Mouse (Mus musculus) liver, adult 2 months (tissue): ENCODE results near the gene Siglec1. TPM values are rescaled to one million over a fixed set of nuclear protein-coding genes. Genes with fewer than 3 reads are reported as not detected.

Experiments
- DNase-seq: peaks from one replicate; pipeline ENCODE4 v3.0.0-alpha.2; 2011; ENCODE audit warnings: low read depth, low spot score; ENCODE audit errors: extremely low read depth
- H3K27ac ChIP-seq: fragments of 200-500 bp; replicated peaks from 2 replicates; pipeline ENCODE4 v1.5.1; 2012; ENCODE audit warnings: low read depth, mild to moderate bottlenecking, control low read depth, inconsistent platforms, low read length; ENCODE audit not compliant: insufficient read depth
- H3K27me3 ChIP-seq: fragments of 200-500 bp; 2 replicates; pipeline ENCODE4 v1.6.1; 2012; ENCODE audit warnings: mild to moderate bottlenecking, moderate library complexity, low read length, inconsistent platforms; ENCODE audit not compliant: control insufficient read depth, insufficient read depth
- H3K36me3 ChIP-seq: fragments of 200-500 bp; 2 replicates; pipeline ENCODE4 v1.6.1; 2012; ENCODE audit warnings: low read length, inconsistent platforms; ENCODE audit not compliant: control insufficient read depth, insufficient read depth
- H3K4me1 ChIP-seq: fragments of 200-500 bp; 2 replicates; pipeline ENCODE4 v1.6.1; 2011; ENCODE audit warnings: low read length; ENCODE audit not compliant: control insufficient read depth, insufficient read depth
- H3K4me3 ChIP-seq: fragments of 200-500 bp; 2 replicates; pipeline ENCODE4 v1.5.1; 2011; ENCODE audit warnings: low read depth, mild to moderate bottlenecking, control low read depth, low read length, moderate library complexity; ENCODE audit not compliant: insufficient read depth
- H3K79me2 ChIP-seq: fragments of 200-500 bp; 2 replicates; pipeline ENCODE4 v1.6.1; 2012; ENCODE audit warnings: inconsistent platforms, mild to moderate bottlenecking, low read length, moderate library complexity; ENCODE audit not compliant: control insufficient read depth, insufficient read depth
- H3K9ac ChIP-seq: fragments of 200-500 bp; 2 replicates; pipeline ENCODE4 v1.6.1; 2012; ENCODE audit warnings: low read depth, mild to moderate bottlenecking, control low read depth, inconsistent platforms, low read length
- CTCF ChIP-seq: fragments of 200-500 bp; IDR thresholded peaks from 2 replicates; pipeline ENCODE4 v1.5.1; 2011; ENCODE audit warnings: low read depth, low read length, control low read depth
- POLR2A ChIP-seq: fragments of 200-500 bp; IDR thresholded peaks from 2 replicates; pipeline ENCODE4 v1.6.1; 2011; ENCODE audit warnings: low read length, control low read depth; ENCODE audit not compliant: insufficient read depth; ENCODE audit errors: extremely low read depth
- WGBS: fragments of 180-500 bp; shearing (Covaris S2); methylation state at CpG from one replicate; pipeline ENCODE4 v1.1.7; 2018; 5-methylcytosine and 5-hydroxymethylcytosine counted together
- polyA plus RNA-seq: library from polyadenylated mRNA; depleted of rRNA; stranded (reverse); fragments of >200 nt; gene quantifications from 2 replicates; pipeline ENCODE4 v1.2.3, GENCODE M21; 2012
- total RNA-seq: library from RNA; depleted of rRNA; stranded (reverse); fragments of >200 nt; gene quantifications from 2 replicates; pipeline ENCODE4 v1.2.3, GENCODE M21; 2014

Siglec1 gene
- total and polyA plus RNA-seq, 2 experiments = 4.5 to 9.9 TPM

- peak within 1 kb of the TSS; percentile 69 for H3K9ac ChIP-seq
- 0 out of 2 replicates have a peak within 1 kb of the TSS, but pooled peaks have one; percentile 32 for H3K27ac ChIP-seq
- H3K79me2 ChIP-seq = no peaks in the 10 kb centered on the region
- DNase-seq = no peak
- no peaks in the 10 kb centered on the region; the same call in 1 of the 2 replicates for H3K27me3 ChIP-seq
- WGBS = 8% methylated on average over 28 of the region's 28 CpGs
- no peaks in the 10 kb centered on the region for H3K4me1 ChIP-seq
- H3K4me3 ChIP-seq = peak within 1 kb of the TSS; percentile 70
- H3K36me3 ChIP-seq = no peaks in the 10 kb centered on the region
- TF ChIP-seq CTCF (no peak), POLR2A (no peak)
These were observed 40.7 kb upstream of the Siglec1 start, which contains the start of gene Hspa12b for GRCm38 (mm10) chr2:131127161-131127730. Hspa12b (plus strand) TSS chr2:131127280.

GRCm38 (mm10) chr2:131125964-131126815, 39.6 kb upstream of the Siglec1 start:
- H3K79me2 ChIP-seq = no peaks in the 10 kb centered on the region
- no peaks in the 10 kb centered on the region for H3K4me1 ChIP-seq
- no peak overlapping the region for H3K9ac ChIP-seq
- WGBS = 79% methylated on average over 9 of the region's 9 CpGs
- no peak overlapping the region for H3K27ac ChIP-seq
- TF ChIP-seq CTCF (no peak), POLR2A (no peak)
- no peaks in the 10 kb centered on the region; the same call in 1 of the 2 replicates for H3K27me3 ChIP-seq
- no peaks in the 10 kb centered on the region for H3K36me3 ChIP-seq
- H3K4me3 ChIP-seq = no peak overlapping the region
- no peak for DNase-seq

GRCm38 (mm10) chr2:131125157-131125963, 38.8 kb upstream of the Siglec1 start:
- Histone ChIP-seq H3K4me1 (no peaks in the 10 kb centered on the region), H3K9ac (no peak overlapping the region), H3K79me2 (no peaks in the 10 kb centered on the region), H3K4me3 (no peak overlapping the region), H3K27me3 (no peaks in the 10 kb centered on the region; the same call in 1 of the 2 replicates), H3K27ac (no peak overlapping the region), H3K36me3 (no peaks in the 10 kb centered on the region)
- TF ChIP-seq POLR2A (no peak), CTCF (no peak)
- 93% methylated on average over 9 of the region's 9 CpGs for WGBS
- DNase-seq = no peak

- no peak overlapping the region for H3K27ac ChIP-seq
These were observed 37.6 kb upstream of the Siglec1 start for GRCm38 (mm10) chr2:131124166-131124565.

GRCm38 (mm10) chr2:131118968-131119574, 32.5 kb upstream of the Siglec1 start:
- Histone ChIP-seq H3K79me2 (no peaks in the 10 kb centered on the region), H3K27me3 (no peaks in the 10 kb centered on the region), H3K4me1 (no peaks in the 10 kb centered on the region), H3K27ac (no peak overlapping the region), H3K4me3 (no peak overlapping the region), H3K9ac (no peak overlapping the region), H3K36me3 (no peaks in the 10 kb centered on the region)
- WGBS = 83% methylated on average over 2 of the region's 2 CpGs
- no peak for DNase-seq
- TF ChIP-seq CTCF = no peak
- no peak for TF ChIP-seq POLR2A

More at GRCm38 (mm10) chr2:131124166-131124565, 37.6 kb upstream of the Siglec1 start:
- Histone ChIP-seq H3K4me1 (no peaks in the 10 kb centered on the region), H3K27me3 (no peaks in the 10 kb centered on the region; the same call in 1 of the 2 replicates), H3K79me2 (no peaks in the 10 kb centered on the region), H3K36me3 (no peaks in the 10 kb centered on the region), H3K9ac (no peak overlapping the region), H3K4me3 (no peak overlapping the region)
- TF ChIP-seq POLR2A (no peak), CTCF (no peak)
- 70% methylated on average over 3 of the region's 3 CpGs for WGBS
- no peak for DNase-seq
